Mouse (Mus musculus) heart, embryonic 11.5 days (tissue): ENCODE measurements at regions not wholly inside any gene's neighbourhood (a gene's known extent, or its start where the extent isn't known, plus 50 kb on each side); places are given as distances from the start of the nearest gene placed in this dataset.

Source experiments
- ATAC-seq: fragments of 200-750 bp; cut with Nextera tagmentation; replicated peaks from 2 replicates; pipeline ENCODE4 v1.8.0; 2017; ENCODE audit warnings: moderate library complexity; ENCODE audit not compliant: insufficient number of reproducible peaks, low FRiP score, low TSS enrichment
- H3K27ac ChIP-seq: fragments of 300-500 bp; sonication (generic); 2 replicates; pipeline ENCODE4 v1.5.1; 2014; ENCODE audit warnings: mild to moderate bottlenecking, low read depth, low read length
- H3K27me3 ChIP-seq: fragments of 300-500 bp; sonication (generic); 2 replicates; pipeline ENCODE4 v1.6.1; 2014; ENCODE audit warnings: mild to moderate bottlenecking, low read length, mixed read lengths; ENCODE audit not compliant: control insufficient read depth, insufficient read depth
- H3K36me3 ChIP-seq: fragments of 300-500 bp; sonication (generic); 2 replicates; pipeline ENCODE4 v1.6.1; 2014; ENCODE audit warnings: mild to moderate bottlenecking, low read length, moderate library complexity, mixed read lengths; ENCODE audit not compliant: control insufficient read depth, insufficient read depth
- H3K4me1 ChIP-seq: fragments of 300-500 bp; sonication (generic); 2 replicates; pipeline ENCODE4 v1.6.1; 2014; ENCODE audit warnings: low read length; ENCODE audit not compliant: control insufficient read depth, insufficient read depth
- H3K4me2 ChIP-seq: fragments of 300-500 bp; sonication (generic); 2 replicates; pipeline ENCODE4 v1.6.1; 2014; ENCODE audit warnings: mild to moderate bottlenecking, moderate library complexity
- H3K4me3 ChIP-seq: fragments of 300-500 bp; sonication (generic); 2 replicates; pipeline ENCODE4 v1.5.1; 2014; ENCODE audit warnings: low read depth, low read length
- H3K9ac ChIP-seq: fragments of 300-500 bp; sonication (generic); 2 replicates; pipeline ENCODE4 v1.6.1; 2014; ENCODE audit warnings: mild to moderate bottlenecking, low read depth, low read length, moderate library complexity
- H3K9me3 ChIP-seq: fragments of 300-500 bp; sonication (generic); replicated peaks from 2 replicates; pipeline ENCODE4 v1.6.1; 2016; ENCODE audit warnings: low read length; ENCODE audit not compliant: control insufficient read depth
- WGBS: fragments of 180-500 bp; shearing (Covaris S2); extraction: QIAGEN DNeasy Blood & Tissue Kit; methylation state at CpG from one replicate; pipeline ENCODE4 v1.1.7; 2014; ENCODE audit not compliant: insufficient replicate concordance; 5-methylcytosine and 5-hydroxymethylcytosine counted together

- no peak overlapping the region for H3K27ac ChIP-seq
- no peak overlapping the region for H3K4me2 ChIP-seq
- H3K9ac ChIP-seq, result no peak overlapping the region
- ATAC-seq, result no peak
- 66% methylated on average over 2 of the region's 2 CpGs for WGBS
- H3K4me1 ChIP-seq, result no peaks in the 10 kb centered on the region
- H3K36me3 ChIP-seq, result no peaks in the 10 kb centered on the region
- H3K9me3 ChIP-seq, result no peaks in the 10 kb centered on the region
- H3K4me3 ChIP-seq, result no peak overlapping the region
- H3K27me3 ChIP-seq, result no peaks in the 10 kb centered on the region
Observed at GRCm38 (mm10) chr4:124335726-124336125, 274.9 kb downstream of the 3100002H09Rik start.

- Histone ChIP-seq H3K4me1 (no peaks in the 10 kb centered on the region), H3K27ac (no peak overlapping the region), H3K4me3 (no peak overlapping the region), H3K4me2 (no peak overlapping the region), H3K9me3 (no peaks in the 10 kb centered on the region), H3K9ac (no peak overlapping the region), H3K36me3 (no peaks in the 10 kb centered on the region), H3K27me3 (no peaks in the 10 kb centered on the region)
- WGBS, result 69% methylated on average over 2 of the region's 2 CpGs
- ATAC-seq, result peak; percentile 68; the same call in 1 of the 2 replicates
Observed at GRCm38 (mm10) chr4:124332974-124333373, 277.6 kb downstream of the 3100002H09Rik start.

GRCm38 (mm10) chr4:124332416-124332815, 278.2 kb downstream of the 3100002H09Rik start:
- H3K4me1 ChIP-seq, result no peaks in the 10 kb centered on the region
- no peak for ATAC-seq
- no peaks in the 10 kb centered on the region for H3K36me3 ChIP-seq
- WGBS, result 77% methylated on average over 12 of the region's 12 CpGs
- H3K27ac ChIP-seq, result no peak overlapping the region
- H3K27me3 ChIP-seq, result no peaks in the 10 kb centered on the region
- no peak overlapping the region for H3K9ac ChIP-seq
- H3K4me3 ChIP-seq, result no peak overlapping the region
- no peak overlapping the region for H3K4me2 ChIP-seq
- H3K9me3 ChIP-seq, result no peaks in the 10 kb centered on the region

- Histone ChIP-seq H3K4me3 (no peak overlapping the region), H3K4me2 (no peak overlapping the region), H3K36me3 (no peaks in the 10 kb centered on the region), H3K27ac (no peak overlapping the region), H3K4me1 (no peaks in the 10 kb centered on the region), H3K9ac (no peak overlapping the region), H3K9me3 (no peaks in the 10 kb centered on the region), H3K27me3 (no peaks in the 10 kb centered on the region)
- no peak for ATAC-seq
- 70% methylated on average over 15 of the region's 15 CpGs for WGBS
Observed at GRCm38 (mm10) chr4:124329107-124329771, 281.4 kb downstream of the 3100002H09Rik start.

GRCm38 (mm10) chr4:124326301-124326700, 284.3 kb downstream of the 3100002H09Rik start:
- H3K36me3 ChIP-seq, result no peaks in the 10 kb centered on the region
- H3K27me3 ChIP-seq, result no peaks in the 10 kb centered on the region
- no peak for ATAC-seq
- no peak overlapping the region for H3K9ac ChIP-seq
- no peaks in the 10 kb centered on the region for H3K4me1 ChIP-seq
- H3K9me3 ChIP-seq, result no peaks in the 10 kb centered on the region
- whole genome bisulfite sequencing, result 86% methylated on average over 9 of the region's 9 CpGs
- H3K4me3 ChIP-seq, result no peak overlapping the region
- H3K4me2 ChIP-seq, result no peak overlapping the region
- no peak overlapping the region for H3K27ac ChIP-seq

- H3K27me3 ChIP-seq, result no peaks in the 10 kb centered on the region
- H3K4me3 ChIP-seq, result no peak overlapping the region
- no peak overlapping the region for H3K9ac ChIP-seq
- WGBS, result 61% methylated on average over 3 of the region's 3 CpGs
- H3K4me1 ChIP-seq, result no peaks in the 10 kb centered on the region
- no peak overlapping the region for H3K4me2 ChIP-seq
- H3K27ac ChIP-seq, result no peak overlapping the region
- no peaks in the 10 kb centered on the region for H3K9me3 ChIP-seq
- H3K36me3 ChIP-seq, result no peaks in the 10 kb centered on the region
- ATAC-seq, result no peak
Observed at GRCm38 (mm10) chr4:124323589-124323988, 287.0 kb downstream of the 3100002H09Rik start.

- H3K27ac ChIP-seq, result no peak overlapping the region
- no peaks in the 10 kb centered on the region for H3K4me1 ChIP-seq
- H3K9me3 ChIP-seq, result no peaks in the 10 kb centered on the region
- WGBS, result 62% methylated on average over 7 of the region's 7 CpGs
- H3K36me3 ChIP-seq, result no peaks in the 10 kb centered on the region
- H3K9ac ChIP-seq, result no peak overlapping the region
- no peak overlapping the region for H3K4me2 ChIP-seq
- H3K27me3 ChIP-seq, result no peaks in the 10 kb centered on the region
- H3K4me3 ChIP-seq, result no peak overlapping the region
- ATAC-seq, result no peak
Observed at GRCm38 (mm10) chr4:124321221-124321620, 289.4 kb downstream of the 3100002H09Rik start.

GRCm38 (mm10) chr4:124317042-124317441, 293.6 kb downstream of the 3100002H09Rik start:
- no peak for ATAC-seq
- Histone ChIP-seq H3K4me2 (no peak overlapping the region), H3K27me3 (no peaks in the 10 kb centered on the region), H3K4me3 (no peak overlapping the region), H3K27ac (no peak overlapping the region), H3K4me1 (no peaks in the 10 kb centered on the region), H3K9ac (no peak overlapping the region), H3K36me3 (no peaks in the 10 kb centered on the region), H3K9me3 (0 out of 2 replicates have a peak, but pooled peaks cover 2% of the 10 kb centered on the region)
- 14% methylated on average over 4 of the region's 4 CpGs for WGBS

- H3K4me1 ChIP-seq, result 0 out of 2 replicates have a peak, but pooled peaks cover 6% of the 10 kb centered on the region
- WGBS, result 72% methylated on average over 5 of the region's 5 CpGs
- no peak overlapping the region for H3K4me2 ChIP-seq
- no peak overlapping the region for H3K9ac ChIP-seq
- H3K27me3 ChIP-seq, result peaks cover 3% of the 10 kb centered on the region; the same call in 1 of the 2 replicates
- no peak for ATAC-seq
- H3K27ac ChIP-seq, result no peak overlapping the region
- H3K4me3 ChIP-seq, result no peak overlapping the region
- no peaks in the 10 kb centered on the region for H3K36me3 ChIP-seq
- 0 out of 2 replicates have a peak, but pooled peaks cover 2% of the 10 kb centered on the region for H3K9me3 ChIP-seq
Observed at GRCm38 (mm10) chr4:124311657-124312056, 298.9 kb downstream of the 3100002H09Rik start.
